Mouse (Mus musculus) frontal cortex, postnatal 10 days (tissue): ENCODE data around the gene Il22ra2.
"Not testable (repeated sequence)": the region's sequence is repeated elsewhere in the genome, so short reads cannot be mapped to it uniquely, and the experiment has no call there.

Experiments used
- DNase-seq, 2 experiments: peaks; one replicate each; pipeline ENCODE4 v3.0.0; 2022; ENCODE audit warnings: low spot score in 2 of 2, mixed read lengths in 1 of 2

Il22ra2 gene

DNA sequence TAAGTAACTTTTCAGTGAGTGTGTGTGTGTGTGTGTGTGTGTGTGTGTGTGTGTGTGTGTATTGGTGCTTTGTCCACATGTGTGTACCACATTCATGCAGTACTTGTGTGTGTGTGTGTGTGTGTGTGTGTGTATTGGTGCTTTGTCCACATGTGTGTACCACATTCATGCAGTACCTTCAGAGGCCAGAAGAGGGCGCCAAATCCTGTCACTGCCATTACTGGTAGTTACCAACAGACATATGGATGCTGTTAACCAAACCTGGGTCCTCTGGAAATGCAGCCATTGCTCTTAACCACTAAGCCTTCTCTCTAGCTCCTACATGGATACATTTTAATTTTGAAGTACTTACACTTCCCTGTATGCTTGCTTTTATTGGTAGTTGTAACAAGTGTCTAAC lies 20.3 kb upstream of the Il22ra2 start:
- DNase-seq = not testable (repeated sequence)

- no peak for DNase-seq
Measured at GRCm38 (mm10) chr10:19603231-19603630, 18.6 kb upstream of the Il22ra2 start.

DNA sequence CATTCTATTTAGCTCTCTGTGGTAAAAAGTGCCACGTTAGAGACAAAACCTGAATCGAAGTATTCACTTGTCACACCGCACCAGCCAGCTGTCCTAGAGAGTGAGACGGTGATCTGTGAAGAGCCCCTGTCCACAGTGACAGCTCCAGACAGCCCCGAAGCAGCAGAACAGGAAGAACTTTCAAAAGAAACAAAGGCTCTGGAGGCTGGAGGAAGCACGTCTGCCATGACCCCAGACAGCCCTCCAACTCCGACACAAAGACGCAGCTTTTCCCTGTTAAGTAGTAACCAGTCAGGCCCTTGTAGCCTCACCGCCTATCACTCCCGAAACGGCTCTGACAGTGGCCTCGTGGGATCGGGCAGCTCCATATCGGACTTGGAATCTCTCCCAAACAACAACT lies 12.7 kb upstream of the Il22ra2 start:
- no peak for DNase-seq

GRCm38 (mm10) chr10:19611616-19612015 lies 10.2 kb upstream of the Il22ra2 start:
- DNase-seq = no peak

DNA sequence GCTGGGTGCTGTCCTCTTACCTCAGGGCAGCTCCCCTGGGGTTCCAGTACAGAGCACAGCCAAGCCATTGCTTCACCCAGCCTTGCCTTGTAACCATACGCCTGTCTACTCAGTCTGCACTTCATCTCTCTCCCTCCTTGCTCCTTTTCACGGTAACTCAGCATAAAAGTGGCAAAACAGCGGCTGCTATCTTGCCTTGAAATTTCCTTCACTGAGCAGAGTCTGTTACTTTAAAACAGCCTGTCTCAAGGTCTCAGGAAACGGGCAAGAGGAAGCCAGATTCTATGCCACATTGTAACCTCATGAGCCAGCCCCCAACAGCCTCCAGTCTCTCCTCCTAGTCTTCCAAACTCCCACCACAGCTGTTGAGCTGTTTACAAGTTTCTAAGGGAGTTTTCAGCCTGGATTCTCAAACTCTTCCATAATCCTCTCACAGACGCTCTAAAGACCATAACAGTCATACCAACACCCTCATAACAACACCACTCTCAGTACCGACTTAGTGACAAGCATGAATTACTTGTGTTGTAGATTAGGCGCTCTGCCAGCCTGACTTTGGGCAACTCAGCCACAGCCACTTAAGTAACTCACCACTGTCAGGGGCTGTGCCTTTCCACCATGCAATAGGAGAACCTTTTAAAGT lies 8.6 kb upstream of the Il22ra2 start:
- DNase-seq = no peak

DNA sequence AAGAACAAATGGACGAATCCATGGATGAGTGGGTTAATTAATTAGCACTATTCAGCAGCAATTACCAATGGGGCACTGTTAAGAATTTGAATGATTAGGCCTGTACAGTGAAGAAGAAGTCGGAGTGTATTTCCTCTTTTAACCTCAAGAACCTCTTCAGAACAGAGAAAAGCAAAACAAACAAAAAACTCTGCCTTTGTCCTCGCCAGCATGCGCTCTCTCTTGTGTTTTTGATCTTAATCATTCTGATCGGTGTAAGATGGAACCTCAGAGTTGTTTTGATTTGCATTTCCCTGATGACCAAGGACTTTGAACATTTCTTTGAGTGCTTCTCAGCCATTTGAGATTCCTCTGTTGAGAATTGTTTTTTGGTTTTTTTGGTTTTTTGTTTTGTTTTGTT lies 2.1 kb upstream of the Il22ra2 start:
- no peak for DNase-seq

- no peak for DNase-seq
Measured at GRCm38 (mm10) chr10:19624617-19625016, 2.8 kb downstream of the Il22ra2 start.

DNA sequence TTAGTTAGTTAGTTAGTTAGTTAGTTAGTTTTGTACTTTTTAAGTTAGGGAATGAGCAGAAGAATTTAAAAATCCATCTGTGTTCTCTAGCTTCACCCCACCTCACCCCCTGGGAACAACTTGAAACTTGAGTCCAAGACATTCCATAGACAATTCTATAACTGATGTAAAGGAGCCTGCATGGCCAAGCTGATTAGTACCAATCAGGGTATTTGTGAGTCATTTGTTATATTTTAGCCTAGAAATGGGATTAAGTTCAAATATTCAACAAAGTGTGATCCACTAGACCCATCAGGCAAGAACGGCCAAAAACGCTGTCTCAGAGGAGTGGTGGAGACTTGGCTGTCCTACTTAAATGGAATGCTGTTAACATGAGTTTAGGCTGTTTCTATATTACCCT lies 5.5 kb downstream of the Il22ra2 start:
- DNase-seq = no peak

GRCm38 (mm10) chr10:19627748-19628147 lies 6.0 kb downstream of the Il22ra2 start:
- no peak for DNase-seq

- no peak for DNase-seq
Measured at GRCm38 (mm10) chr10:19631616-19632195, 9.9 kb downstream of the Il22ra2 start.

DNA sequence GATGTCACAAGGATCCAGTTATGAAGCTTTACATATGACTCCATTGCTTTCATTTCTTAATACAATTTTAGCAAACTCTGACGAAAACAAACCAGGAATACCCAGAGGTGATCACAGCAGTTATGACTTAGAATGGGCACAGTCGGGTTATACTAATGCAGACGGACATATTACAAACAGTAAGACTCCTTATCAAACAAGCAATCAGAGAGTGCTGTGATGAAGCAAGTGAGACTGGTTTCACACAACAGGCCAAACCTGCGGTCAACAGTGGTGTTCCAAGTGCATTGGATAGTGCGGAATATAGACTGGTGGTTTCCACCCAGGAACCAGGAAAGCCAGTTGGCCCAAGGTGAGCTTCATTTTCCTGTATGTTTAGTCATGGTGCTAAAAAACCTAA lies 17.1 kb downstream of the Il22ra2 start:
- DNase-seq = no peak

- no peak for DNase-seq
Measured at GRCm38 (mm10) chr10:19639630-19640029, 17.8 kb downstream of the Il22ra2 start.

DNA sequence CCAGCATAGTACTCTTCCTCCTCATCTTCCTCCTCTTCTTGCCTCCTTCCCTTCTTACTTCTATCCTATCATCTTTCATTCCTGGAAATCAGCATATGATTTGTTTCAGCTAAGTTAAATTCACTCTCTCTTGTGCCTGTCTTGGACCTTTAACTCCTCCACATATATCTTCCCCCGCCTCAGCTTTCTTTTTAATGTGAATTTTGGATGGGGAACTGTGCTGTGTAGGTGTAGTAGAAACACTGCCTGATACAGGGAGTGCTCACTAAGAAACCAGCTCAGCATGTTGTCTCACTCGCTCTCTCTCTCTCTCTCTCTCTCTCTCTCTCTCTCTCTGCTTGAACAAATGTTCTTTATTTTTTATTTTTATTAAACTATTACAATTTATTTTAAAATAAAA lies 23.3 kb downstream of the Il22ra2 start:
- no peak for DNase-seq

- no peak for DNase-seq
Measured at GRCm38 (mm10) chr10:19657426-19657825, 35.6 kb downstream of the Il22ra2 start.

DNA sequence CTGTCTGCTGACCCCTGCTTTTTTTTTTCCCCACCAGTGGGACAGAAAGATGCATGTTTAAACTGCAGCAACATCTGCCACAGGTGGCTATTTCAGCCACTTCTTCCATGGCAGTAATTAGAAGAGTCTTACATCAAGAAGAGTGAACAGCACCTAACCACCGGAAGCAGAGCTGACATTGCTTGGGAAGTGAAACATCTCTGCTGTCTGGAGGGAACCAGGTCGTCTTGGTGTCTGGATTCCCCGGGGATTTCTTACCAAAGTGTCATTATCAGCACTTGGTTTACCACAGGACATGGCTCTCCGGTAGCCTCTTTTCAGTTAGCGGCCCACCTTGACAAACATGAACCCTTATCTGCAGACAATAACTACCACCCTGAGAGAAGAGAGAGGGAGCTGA lies 38.2 kb downstream of the Il22ra2 start:
- DNase-seq = no peak

GRCm38 (mm10) chr10:19668973-19669372 lies 47.2 kb downstream of the Il22ra2 start:
- no peak for DNase-seq

DNA sequence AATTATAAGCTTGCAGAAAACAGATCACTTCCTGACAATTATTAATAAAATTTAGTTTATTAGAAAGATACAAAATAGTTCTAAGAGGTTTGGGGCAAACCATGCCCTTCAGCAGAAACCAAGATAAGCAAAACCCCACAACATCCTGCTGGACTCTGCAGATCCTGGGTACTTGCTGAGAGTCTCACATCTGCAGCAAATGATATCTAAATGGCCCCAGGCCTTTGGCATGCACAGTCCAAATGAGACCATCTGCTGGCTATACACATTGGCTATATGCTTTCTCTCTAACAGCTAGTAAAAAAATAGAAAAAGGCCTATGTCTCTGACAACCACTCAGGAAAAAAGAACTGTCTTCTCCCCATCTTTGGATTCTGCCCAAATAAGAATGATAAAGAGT lies 50.2 kb downstream of the Il22ra2 start:
- no peak for DNase-seq

DNA sequence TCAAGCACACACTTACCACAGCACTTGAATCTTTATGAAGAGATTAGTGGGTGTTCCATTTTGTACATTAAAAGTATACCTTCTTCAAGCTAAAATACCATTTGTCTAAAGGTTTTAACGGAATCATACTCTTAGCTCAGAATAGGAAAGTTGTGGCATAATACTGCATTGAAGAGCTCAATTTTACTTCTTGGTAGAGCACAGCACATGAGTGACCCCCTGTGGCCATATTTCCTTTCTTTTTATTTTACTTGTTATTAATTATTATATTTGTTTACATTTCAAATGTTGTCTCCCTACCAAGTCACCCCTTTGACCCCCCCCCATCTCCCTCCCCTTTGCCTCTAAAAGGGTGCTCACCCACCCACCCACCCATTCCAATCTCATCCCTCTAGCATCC lies 51.3 kb downstream of the Il22ra2 start:
- DNase-seq = no peak
